Mouse (Mus musculus) kidney, postnatal 4 days (tissue): Measurements from ENCODE around the gene Wdr70.

Experiments
- DNase-seq, 2 experiments: peaks; one replicate each; pipeline ENCODE4 v3.0.0; 2021; ENCODE audit warnings: mixed read lengths in 2 of 2

Gene Wdr70

DNA sequence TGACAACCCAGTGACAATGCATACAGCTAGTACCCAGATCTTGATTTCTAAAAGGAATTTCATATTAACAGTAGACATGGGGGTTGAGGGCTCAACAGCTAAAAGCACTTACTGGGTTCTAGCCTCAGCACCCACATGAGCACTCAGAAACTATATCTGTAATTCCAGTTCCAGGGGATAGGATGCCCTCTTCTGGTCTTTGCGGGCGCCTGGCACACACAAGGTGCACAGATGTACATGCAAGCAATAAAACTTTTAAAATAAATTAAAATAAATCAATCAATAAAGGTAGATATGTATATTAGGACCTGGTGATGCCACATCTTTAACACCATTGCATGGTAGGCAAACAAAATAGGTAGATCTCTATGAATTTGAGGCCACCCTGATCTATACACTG is 71.5 kb downstream of the Wdr70 start:
- no peak for DNase-seq

DNA sequence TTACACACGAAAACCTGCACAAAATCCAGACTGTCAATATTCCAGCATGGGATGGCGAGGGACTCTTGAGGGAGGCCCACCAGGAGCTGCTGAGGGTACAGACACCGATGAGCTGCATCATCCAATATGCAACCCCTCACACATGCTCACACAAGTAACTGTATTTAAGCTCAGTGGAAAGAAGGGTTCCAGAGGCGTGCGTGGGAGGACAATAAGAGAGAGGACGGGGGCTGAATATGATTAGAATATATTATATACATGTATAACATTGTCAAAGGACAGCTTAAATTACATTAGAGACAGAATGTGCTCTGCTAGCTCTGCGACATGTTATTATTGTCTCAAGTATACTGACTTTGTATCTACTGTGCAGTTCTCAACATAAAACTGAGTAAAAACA is 87.6 kb downstream of the Wdr70 start:
- DNase-seq, result no peak

DNA sequence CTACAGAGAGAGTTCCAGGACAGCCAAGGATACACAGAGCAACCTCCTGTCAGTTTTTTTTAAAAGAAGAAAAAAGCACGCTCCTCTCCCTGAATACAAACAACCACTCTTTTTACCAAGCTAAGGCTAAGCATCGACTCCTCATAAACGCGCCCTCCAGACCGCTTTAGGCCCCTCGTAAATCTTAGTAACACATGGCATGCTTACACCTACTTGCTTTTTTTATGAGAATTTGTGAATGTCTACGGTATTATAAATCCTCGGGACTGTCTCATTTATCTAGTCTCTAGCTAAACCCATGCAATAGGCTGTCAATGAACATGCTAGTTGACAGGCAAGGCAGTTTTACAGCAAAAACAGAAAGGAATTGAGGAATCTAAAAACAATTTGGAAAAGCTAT is 91.6 kb downstream of the Wdr70 start:
- DNase-seq, result no peak

DNA sequence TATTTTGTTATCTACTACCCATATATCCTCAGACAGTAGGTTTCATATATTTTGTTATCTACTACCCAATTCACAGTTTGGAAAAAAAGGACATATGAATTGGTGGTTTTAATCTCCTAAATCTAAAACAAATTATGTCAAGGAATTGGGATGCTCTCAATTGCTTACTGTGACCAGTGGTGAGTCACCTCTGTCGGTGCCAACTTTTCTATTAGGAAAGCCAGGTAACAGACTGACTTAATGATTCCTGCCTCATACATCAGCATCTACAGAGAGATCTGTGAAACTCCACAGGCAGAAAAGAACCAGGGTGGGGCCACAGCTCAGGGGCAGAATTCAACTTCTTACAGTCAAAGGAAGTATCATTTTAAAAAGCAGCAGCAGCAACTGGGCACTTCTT is 93.0 kb downstream of the Wdr70 start:
- DNase-seq, result no peak

GRCm38 (mm10) chr15:8005506-8005905 is 93.5 kb downstream of the Wdr70 start:
- DNase-seq, result no peak

- DNase-seq, result peak; percentile 15 to 33
Observed at GRCm38 (mm10) chr15:8003789-8004188, 95.2 kb downstream of the Wdr70 start.

GRCm38 (mm10) chr15:7998843-7999546 is 100.0 kb downstream of the Wdr70 start:
- peak; percentile 14 to 39 for DNase-seq

DNA sequence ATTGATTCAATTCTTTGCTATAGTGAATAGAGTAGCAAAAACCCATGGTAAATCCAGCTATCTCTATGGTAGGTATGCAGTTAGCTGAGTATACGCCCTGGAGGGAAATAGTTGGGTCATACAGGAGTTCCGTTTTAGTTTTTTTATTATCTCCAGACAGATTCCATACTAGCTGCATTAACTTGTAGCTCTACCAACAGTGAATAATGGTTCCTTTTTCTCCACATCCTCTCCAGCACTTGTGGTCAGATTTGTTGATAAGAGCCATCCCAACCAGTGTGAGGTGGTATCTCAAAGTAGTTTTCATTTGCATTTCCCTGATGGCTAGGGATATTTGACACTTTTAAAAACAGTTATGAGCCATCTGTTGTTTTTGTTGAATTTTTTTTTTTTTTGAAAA is 100.9 kb downstream of the Wdr70 start:
- DNase-seq, result no peak

GRCm38 (mm10) chr15:7993721-7994120 is 105.3 kb downstream of the Wdr70 start:
- no peak for DNase-seq

GRCm38 (mm10) chr15:7990101-7990500 is 108.9 kb downstream of the Wdr70 start:
- DNase-seq, result no peak

DNA sequence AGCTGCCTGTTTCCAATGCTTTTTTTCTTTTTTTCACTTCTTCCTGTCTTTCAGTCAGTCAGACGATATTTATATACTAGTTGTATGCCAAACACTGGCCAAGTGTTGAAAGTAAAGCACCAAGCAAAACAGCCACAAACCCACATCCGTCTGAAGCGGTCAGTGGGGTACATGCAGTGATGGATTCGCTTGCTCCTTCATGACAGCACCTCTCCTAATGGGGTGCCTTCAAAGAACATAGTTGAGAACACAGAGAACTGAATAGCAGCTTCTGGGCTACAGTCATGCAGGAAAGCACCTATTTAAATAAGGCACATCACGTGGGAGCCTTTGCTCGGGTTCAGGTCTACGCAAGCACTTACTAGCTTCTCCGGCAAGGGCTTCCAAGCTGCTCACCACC is 111.6 kb downstream of the Wdr70 start:
- DNase-seq, result no peak

- no peak for DNase-seq
Observed at GRCm38 (mm10) chr15:7986274-7986673, 112.7 kb downstream of the Wdr70 start.

- DNase-seq, result no peak
Observed at GRCm38 (mm10) chr15:7978640-7979039, 120.4 kb downstream of the Wdr70 start.

DNA sequence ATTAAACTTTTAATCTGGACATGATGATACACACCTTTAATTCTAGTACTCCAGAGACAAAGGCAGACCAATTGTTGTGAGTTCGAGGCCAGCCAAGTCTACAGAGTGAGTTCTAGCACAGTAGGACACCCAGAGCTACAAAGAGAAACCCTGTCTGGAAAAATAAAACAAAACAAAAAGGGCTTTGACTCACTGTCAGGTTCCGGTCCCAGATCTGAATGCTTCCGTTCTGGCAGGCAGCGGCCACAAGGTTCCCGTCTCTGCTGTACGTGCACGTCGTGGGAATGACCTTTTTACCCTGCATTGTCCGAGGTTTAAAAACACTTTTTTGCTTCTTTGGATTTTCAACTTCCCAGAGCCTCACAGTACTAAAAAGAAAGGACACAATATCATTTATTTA is 122.2 kb downstream of the Wdr70 start:
- DNase-seq, result peak in 1 of 2 experiments; percentile 16

DNA sequence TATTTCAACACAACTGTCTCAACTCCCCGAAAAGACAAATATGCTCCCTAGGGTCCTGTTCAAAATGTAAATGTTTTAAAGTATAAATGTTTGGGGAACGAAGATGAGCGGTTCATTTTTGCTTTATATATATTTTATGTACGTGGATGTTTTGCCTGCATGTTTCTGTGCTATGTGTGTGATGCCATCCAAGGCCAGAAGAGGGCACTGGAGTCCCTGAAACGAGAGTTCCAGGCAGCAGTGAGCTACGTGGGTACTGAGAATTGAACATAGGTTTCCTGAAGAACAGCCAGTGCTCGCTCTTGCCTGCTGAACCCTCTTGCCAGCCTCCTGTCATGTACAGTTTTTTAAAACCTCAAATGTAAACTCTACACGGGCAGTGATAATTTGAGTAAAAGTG is 124.6 kb downstream of the Wdr70 start:
- DNase-seq, result peak in 1 of 2 experiments; percentile 16

DNA sequence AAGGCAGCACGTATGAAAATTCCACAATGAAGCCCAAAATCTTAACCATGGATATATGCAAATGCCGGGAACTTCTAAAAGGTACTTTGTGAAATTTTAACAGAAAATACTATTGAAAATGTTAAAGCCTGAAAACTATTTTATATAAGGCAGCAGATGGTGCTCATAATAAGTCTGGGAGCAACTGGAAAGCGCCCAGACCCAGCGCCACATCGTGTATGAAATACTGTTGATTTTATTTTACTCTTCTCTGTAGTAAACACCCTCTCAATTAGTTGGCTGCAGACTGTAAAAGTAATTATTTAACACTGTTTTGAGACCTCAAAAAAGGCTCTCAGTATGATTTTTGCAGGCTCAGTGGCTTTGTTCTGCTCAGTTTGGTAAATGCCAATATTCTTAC is 126.5 kb downstream of the Wdr70 start:
- DNase-seq, result no peak

DNA sequence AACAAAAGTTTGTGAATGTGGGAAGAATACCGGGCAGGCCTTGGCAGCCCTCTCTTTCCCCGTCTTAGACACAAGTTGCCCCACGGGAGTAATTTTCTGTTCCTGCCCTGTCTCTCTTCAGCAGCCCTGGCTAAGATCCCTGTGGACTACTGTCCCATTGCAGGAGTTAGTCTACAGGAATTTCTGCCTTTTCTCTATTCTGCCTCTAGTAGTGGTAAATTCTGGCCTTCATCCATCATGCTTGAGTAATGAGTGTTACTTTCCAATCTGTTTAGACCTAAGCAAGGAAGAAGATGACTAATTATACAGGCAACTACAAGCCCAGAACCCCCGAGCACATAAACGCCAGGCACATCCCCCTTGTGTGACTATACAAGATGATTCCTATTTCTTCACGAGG is 136.2 kb downstream of the Wdr70 start:
- no peak for DNase-seq

- no peak for DNase-seq
Observed at GRCm38 (mm10) chr15:7961489-7961888, 137.5 kb downstream of the Wdr70 start.

DNA sequence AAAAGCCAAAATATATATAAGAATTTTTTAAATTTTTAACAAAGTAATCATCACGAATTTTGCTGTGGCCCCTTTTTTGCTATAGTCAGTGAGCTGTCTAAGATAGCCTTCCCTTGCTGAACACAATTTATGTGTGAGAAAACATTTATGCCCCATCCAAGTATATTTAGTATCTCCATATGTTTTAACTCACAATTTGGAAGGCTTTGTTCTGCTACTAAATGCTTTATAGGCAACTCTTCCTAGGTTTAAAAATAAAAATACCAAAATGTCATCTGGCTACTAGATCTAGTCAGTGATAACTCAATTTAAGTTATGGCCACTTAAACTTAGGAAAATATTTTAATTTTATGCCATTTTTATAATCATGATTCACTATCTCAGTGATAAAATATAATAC is 142.1 kb downstream of the Wdr70 start:
- DNase-seq, result no peak

DNA sequence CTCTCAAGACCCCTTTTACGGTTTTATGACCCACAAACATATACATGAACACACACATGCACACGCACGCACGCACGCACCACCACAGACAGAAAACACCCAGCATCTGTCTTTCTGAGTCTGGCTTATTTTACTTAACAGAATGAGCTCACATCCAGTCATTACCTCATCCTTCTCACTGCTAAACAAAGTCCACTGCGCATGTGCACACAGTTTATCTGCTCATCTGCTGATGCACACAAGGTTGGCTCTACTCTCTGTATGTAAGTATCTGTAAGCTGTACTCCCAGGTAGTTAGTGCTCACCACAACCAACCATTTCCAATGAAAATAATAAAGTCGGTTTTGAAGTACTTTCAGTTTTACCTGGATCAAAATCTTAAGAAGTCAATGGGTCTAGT is 148.4 kb downstream of the Wdr70 start:
- no peak for DNase-seq

DNA sequence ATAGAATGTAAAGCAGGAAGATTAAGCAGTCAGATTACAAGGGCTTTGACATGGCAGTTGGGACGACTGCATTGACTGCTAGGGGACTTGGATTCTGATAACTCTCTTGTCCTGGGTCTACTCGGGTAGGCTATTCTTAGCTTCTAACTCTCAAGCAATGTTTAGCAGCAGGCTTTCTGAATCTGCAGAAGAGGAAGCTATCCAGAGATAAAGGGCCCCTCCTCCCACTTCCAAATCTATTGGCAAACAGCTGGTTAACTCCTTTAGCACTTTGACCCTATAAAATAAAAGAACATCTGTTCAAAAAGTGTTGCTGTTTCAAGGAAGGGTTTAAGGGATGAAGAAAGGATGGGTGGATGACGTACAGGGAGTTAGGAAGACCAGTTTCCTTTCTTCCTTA is 157.3 kb downstream of the Wdr70 start:
- DNase-seq, result no peak

- DNase-seq, result no peak
Observed at GRCm38 (mm10) chr15:7935571-7936165, 163.3 kb downstream of the Wdr70 start.

DNA sequence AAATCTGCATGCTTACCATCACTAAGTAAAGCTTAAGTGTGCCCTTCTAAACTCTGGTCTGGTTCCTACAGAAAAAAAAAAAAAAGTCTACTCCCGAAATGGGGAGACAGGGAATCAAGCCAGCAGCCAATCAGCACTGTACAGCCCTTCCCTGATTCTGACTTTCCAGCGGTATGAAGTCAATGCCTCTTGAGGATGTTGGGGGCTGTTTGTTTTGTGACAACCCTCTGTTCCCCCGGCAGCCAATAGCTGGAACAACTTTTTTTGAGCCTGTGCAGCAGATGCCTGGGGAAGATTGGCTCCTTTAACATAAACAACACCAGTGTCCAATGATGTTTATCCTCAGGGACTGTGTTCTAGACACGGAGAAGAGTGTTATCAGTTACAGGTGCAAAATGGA is 164.4 kb downstream of the Wdr70 start:
- DNase-seq, result no peak

DNA sequence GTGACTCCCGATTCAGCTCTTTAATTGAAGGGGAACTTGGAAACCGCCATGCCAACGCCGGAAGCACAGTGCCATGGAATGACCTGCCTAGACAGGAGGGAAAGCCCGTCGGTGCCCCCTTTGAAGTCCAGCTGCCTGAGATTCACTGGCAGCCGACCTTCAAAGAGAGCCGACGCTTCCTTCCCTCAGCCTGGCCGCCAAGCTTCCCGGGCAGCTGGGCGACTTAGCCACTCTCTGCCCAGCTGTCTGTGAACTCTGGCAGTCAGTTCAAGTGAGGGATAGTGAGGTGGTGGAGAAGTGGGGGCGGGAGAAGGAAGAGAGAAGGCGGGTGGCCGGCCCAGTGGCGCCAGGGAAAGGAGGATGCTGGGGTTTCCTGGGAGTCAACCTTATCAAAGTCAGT is 164.9 kb downstream of the Wdr70 start:
- peak; percentile 60 to 71 for DNase-seq

DNA sequence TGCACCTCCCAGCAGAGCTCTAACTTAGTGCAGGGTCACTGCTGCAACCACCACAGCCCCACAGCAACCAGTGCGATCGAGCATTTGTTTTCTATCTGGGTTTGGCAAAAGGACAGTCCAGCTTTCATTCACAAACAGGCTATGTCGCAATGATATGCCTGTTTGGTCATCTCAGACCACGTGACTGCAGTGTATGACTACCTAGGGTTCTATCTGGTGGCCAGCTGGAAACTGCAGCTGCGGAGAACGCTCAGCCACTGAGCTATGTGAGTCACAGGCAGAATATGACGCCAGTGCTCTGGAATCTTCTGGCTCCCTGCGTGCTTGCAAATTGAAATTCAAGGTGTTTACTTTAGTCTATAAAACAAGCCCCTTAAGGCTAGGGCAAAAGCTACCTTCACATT is 167.4 kb downstream of the Wdr70 start:
- DNase-seq, result peak; percentile 16 to 36
